Mouse (Mus musculus) frontal cortex, postnatal 10 days (tissue): ENCODE data around the gene Lingo1.

Source experiments
- DNase-seq, 2 experiments: peaks; one replicate each; pipeline ENCODE4 v3.0.0; 2022; ENCODE audit warnings: low spot score in 2 of 2, mixed read lengths in 1 of 2

Lingo1 gene

DNA sequence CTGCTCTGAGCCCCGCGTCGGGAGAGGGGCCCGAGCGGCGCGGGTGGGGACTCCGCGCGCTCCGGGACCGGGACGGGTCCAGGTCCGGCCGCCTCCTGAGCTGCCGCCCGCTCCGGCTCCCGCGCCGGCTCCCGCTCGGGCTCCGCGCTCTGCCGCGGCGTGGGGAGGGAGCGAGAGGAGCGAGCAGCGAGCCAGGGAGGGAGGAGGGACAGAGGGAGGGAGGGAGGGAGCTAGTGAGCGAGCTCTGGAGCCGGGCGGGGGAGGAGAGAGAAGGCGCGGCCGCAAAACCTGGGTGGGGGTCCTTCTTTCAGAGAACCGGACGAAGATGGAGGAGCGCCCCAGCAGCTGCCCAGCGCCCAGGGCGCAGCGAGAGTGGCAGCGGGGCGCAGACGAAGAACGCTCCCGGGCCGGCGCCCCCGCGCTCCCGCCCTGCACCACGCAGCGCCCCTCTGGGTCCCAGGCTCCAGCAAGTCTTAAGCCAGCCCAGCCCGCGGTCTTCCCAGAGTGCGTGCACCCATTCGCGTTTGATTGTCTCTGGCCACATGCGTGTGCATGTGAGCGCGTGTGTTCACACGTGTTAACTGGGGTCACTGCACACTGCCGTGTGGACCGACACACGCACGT, 160.7 kb downstream of the Lingo1 start:
- peak; percentile 65 to 68 for DNase-seq

DNA sequence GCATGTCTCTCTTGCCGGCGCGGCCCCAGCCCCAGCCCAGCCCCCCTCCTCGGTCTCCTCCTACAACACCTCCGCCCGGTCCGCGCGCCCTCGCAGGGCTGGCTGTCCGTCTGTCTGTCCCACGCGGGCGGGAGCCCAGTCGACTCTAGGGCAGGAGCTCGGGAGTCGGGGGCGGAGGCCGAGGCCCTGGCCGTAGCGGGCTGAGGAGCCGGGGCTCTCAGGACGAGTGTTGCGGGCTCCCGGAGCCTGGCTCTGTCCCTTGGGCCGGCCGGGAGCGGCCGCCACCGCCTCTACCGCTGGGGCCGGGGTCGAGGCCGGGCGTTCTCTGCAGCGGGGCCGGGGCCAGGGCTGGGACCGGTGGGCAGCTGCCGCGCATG, 161.2 kb downstream of the Lingo1 start:
- DNase-seq: peak in 1 of 2 experiments; percentile 56

DNA sequence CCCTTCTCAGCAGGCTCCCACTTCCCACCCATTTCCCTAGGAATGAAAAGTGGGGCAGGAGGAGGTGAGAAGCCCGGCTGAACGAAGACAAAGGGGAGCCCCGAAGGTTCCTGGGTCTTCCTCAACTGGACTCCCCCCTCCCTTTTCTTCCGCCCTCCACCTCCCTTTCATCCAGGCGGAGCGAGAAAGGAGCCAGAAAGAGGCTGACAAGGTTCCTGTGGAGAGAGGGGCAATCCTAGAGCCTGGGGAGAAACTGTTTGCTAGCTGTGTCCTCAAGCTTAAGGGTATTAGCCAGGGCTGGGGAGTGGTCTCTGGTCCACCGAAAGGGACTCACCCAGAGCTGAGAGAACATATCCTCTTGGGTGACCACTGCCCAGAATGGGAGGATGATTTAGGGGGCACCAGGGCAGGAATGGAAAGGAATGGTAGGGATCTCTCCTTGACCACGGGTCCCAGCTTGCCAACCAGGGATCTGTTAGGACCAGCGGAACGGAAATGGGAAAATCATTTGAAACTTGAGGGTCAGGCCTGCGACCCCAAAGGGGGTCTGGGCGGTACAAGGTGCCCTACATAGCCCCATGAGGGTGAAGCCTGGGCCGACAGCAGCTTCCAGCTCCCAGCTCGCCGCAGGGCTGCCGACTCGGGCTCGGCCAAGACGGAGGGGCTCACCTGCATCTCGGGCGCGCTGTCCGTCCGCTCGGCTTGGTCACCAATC, 161.7 kb downstream of the Lingo1 start:
- DNase-seq: no peak

GRCm38 (mm10) chr9:56633449-56634225, 162.6 kb downstream of the Lingo1 start:
- no peak for DNase-seq

- DNase-seq: no peak
Observed at GRCm38 (mm10) chr9:56630945-56631344, 165.3 kb downstream of the Lingo1 start.

- no peak for DNase-seq
Observed at GRCm38 (mm10) chr9:56629674-56630397, 166.4 kb downstream of the Lingo1 start.

DNA sequence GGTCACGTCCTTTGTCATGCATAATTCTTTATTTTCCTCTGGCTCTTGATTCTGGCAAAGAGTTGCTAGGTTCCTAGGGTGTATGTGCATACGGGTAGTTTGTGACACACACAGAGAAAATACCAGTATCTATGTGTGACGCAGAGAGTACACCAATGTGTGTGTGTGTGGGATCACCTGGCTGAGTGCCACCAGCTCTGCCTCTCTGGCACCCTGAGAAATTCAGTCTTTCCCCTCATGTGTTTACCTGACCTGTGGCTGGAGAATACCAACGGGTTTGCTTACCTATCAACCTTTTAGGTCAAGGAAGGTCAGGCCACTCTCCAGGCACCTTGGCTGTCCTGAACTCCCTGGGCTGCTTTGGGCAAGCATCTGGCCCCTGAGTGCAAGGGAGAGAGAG, 169.0 kb downstream of the Lingo1 start:
- no peak for DNase-seq

GRCm38 (mm10) chr9:56624923-56625322, 171.3 kb downstream of the Lingo1 start:
- no peak for DNase-seq

DNA sequence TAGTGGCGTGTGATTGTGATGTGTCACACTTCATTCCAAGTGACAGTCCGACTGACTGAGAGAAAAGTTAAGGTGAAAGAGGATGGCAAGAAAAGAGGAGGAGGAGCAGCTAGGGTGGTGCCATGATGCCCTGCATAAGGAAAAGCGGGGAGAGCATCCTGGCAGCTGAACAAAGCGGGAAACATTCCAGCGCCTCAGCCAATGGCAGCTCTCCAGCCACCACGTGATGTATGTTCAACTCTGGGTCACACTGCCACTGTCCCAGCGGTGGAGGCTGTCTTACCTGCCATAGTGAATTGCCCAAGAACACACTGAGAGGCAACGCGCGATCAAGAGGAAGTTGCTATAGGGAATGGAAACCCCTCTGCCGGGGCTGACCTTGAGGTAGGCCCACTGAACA, 172.9 kb downstream of the Lingo1 start:
- no peak for DNase-seq

- no peak for DNase-seq
Observed at GRCm38 (mm10) chr9:56622761-56623160, 173.5 kb downstream of the Lingo1 start.

- no peak for DNase-seq
Observed at GRCm38 (mm10) chr9:56620512-56621371, 175.5 kb downstream of the Lingo1 start.

DNA sequence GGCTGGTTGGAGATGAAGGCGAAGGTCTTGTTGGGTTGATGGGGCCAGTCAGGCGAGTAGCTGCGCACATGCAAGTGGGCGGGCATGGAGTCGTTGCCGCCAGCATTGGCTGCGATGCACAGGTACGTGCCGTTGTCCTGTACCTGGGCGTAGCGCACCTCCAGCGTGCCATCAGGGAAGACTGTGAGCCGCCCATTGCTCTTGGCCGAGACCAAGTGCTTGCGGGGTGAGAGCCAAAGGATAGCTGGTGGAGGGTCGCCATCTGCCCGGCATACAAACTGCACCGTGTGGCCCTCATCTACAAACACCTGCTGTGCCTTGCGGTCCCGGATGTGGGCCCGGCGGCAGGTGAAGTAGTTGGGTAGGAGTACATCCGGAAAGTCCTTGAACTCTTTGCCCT, 176.6 kb downstream of the Lingo1 start:
- DNase-seq: no peak

GRCm38 (mm10) chr9:56618660-56619059, 177.6 kb downstream of the Lingo1 start:
- DNase-seq: no peak

DNA sequence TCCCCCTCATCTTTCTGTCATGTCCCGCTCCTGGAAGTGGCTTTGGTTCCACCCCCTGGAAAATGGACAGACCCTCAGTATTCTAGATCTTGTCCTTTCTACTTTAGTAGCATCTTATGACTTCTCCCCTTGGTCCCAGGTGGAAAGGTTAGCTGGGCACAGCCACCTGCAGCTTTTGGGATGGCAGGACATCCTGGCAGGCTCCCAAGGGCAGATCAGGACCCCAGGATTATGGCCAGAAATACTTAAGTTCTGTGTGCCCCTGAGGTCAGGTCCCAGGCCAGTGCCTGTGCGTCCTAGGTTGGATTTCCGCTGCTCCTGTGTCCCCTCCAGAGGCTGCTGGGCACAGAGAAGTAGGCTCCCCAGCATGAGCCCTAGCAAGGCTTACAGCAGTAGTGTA, 180.2 kb downstream of the Lingo1 start:
- DNase-seq: no peak

DNA sequence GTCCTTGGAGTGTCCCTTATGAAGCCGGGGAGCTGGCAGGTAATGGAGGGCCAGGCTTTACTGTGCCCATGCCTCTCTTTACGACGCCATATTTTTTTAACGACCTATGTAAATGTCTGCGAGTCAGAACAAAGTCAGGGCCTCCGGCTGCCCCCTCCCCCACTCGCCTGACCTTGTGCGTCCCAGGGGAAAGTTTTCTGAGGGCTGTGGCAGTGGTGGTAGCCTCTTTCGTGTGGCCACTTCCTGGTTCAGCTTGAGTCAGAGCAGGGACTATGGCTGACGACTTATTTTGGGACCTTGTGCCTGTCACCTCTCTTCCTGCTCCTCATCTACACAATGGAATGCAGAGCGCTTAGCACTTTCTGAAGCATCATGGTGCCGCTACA, 183.5 kb downstream of the Lingo1 start:
- DNase-seq: no peak

DNA sequence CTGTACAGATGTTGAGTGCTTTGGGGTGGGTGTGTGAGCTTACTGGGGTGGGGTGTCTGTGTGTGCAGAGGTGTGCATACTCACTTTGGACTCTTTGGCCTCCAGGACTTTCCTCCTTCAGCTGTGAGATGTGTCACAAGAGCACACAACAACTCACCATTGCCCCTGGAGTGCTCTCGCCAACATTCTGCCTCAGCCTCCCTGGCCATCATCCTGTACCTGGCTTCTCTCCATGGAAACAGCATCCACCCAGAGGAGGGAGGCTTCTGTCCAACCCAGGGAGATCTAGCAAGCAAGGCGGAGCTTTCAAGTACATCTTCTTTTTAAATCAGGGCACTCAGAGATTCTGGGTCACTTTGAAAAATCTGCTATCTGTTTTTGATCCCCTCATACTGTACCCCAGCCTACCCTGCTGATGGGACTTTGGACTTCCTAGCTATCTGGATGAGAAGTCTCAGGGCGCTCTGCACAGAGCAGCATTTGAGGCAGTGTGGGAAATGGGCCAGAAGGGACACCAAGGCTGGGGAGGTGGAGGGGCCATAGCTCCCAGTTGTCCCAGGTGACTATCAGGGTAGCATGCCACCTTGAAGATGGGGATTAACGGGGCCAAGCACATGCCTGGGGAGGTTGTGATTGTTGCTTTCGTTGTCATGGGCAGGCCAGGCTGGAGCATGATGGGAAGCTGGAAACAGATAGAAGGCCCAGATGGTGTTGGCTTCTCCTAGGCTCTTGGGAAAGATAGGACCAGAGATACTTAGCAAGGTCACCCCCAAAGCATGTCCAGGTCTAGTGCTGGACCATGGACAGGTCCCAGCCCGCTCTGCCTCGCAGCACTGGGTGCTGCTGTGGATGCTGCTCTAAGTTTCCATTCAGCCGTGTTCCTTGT, 184.1 kb downstream of the Lingo1 start:
- DNase-seq: no peak

DNA sequence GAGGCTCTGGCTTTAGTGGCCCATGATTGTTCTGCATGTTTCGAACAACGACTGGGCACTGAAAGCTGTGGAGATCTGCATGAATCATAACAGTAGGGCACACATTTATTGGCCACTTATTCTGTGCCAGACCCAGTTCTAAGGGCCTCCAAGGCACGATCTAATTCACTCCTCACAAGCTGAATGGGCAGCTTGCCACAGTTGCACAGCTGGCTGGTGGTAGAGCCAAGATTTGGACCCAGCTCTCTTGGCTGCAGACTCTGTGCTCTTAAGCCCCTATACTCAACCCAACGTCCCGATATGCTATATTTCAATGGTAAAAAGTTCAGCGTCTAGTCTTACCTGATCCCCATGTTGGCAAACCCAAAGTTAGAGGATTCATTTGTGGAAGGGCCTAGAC, 185.3 kb downstream of the Lingo1 start:
- no peak for DNase-seq

- DNase-seq: no peak
Observed at GRCm38 (mm10) chr9:56610466-56610865, 185.8 kb downstream of the Lingo1 start.

DNA sequence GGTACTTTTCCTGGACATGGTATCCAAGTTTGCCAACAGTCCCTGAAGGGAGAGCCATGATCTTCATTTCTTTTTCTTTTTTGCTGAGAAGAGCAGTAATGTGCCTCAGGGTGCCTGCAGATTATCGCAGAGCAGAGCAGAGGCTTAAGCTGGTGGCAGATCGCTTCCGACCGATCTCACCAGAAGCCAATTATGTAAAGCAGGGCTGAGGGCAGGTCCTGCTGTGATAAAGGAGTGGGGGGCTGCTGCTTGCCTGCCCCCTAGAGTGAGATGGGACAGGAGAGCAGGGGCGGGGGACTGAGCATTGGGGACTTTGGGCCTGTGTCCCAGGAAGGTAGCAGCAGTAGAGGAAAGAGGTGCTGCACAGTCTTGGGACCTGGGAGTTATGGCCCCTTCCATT, 186.8 kb downstream of the Lingo1 start:
- DNase-seq: no peak

DNA sequence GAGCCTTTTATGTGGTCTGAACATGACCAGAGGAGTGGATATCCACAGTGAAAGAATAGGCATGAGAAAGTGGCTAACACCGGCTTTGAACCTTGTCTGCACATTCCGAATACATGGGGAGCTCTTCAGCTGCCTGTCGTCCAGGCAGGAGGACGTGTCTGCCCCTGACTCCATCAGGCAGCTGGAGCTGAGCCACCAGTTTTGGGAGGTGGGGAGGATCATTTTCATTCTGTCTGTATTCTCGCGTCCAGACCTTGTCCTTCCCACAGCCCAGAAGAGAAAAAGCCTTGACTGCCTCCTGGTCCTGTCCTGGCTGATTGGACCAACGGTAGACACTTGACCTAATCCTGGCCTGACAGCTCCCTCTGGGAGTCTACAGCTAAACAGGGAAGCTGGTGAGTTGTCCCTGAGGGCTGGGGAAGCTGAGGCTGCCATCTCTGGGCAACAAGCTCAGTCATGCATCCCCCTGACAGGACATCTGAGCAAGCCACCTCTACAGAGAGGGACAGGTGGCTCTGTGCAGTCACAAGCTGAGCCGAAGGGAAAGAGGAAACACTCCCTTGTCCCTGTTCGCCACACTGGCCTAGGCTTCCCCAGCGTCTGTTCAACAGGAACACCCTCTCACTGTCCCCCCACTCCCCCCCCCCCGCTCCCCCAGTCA, 187.4 kb downstream of the Lingo1 start:
- DNase-seq: no peak
